Mouse (Mus musculus) central nervous system, embryonic 14 days (tissue): ENCODE data around the gene Ifi203. TPM values are rescaled to one million over a fixed set of nuclear protein-coding genes. Genes with fewer than 3 reads are reported as not detected.

ENCODE experiments used
- polyA plus RNA-seq: library from polyadenylated mRNA; depleted of rRNA; stranded (reverse); fragments of >200 nt; gene quantifications from 2 replicates; pipeline ENCODE4 v1.2.3, GENCODE M21; 2012; rRNA removed

Ifi203 gene
- 1.8 and 2.2 TPM in 2 replicates for polyA plus RNA-seq

GRCm38 (mm10) chr1:173941924-173942779, at the start of gene Ifi203, which contains the start of gene Mndal:
TSS of gene Ifi203 (minus strand) at chr1:173942672.
TSS of gene Mndal (minus strand) at chr1:173942491.

DNA sequence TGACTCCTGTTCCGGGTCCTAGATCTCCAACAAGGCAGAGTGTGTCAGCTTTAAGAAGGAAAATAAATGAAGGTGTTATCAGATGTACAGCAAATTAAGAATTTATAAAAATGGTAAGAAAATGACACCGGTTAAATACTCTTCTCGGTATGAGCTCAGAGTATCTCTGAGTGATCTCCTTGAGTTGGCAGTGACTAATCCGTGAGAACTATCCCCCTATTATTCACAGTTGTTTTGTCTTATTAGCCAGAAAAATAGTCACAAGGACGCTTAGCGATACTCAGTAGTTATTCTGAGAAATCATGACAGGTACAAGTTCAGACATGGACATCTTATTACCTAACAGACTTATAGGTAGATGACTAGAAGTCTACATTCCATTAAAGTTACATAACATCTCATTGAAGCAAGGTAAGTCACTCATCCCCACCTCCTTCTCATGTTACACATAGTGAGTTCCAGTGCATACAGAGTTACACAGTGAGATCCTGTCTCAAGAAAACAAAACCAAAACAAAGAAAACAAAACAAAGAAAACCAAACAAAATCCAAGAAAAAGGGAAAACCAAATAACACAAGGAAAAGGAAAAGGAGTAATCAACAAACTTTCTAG, 40.3 kb upstream of the Ifi203 start, which contains the start of gene Ifi202b:
Ifi202b (minus strand) TSS at position 51 of the 612 bp plus-strand sequence.

DNA sequence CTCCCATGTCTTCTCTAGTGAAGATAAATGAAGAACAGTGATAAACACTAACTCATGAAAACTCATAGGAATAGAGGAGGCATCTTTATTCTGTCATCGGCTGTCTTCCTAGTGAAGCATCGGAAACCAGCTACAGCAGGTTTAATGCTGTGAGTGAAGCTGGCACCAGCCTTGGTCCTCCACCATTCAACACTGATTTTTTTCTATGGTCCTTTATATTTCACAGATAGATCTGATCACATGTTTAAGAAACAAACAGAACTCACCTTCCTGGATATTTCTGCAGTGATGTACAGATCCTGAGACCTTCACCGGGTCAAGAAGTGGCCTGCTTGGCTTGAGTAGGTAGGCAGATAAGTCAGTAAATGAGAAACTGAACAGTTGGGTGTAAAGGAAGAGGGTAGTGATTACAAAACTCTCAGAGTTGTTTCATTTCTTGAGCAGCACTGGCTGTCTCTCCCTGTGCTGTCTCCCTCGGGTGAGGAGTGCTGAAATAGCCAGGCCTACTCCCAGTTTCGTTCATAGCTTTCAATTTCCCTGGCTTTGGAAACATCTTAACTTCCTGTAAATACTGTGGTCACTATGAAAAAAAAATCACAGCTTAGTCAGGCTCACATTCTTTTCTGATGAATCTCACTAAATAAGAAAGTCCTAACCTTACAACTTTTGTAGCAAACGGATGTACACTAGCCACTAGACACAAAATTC, 29.8 kb downstream of the Ifi203 start, which contains the start of gene Ifi211:
Ifi211 (minus strand) TSS at position 499 of the 708 bp plus-strand sequence.

Other genes with a start within 250 kb of the Ifi203 start
- 1.9 and 2.0 TPM in 2 replicates for gene Ifi207, start 200.9 kb downstream of the Ifi203 start, polyA plus RNA-seq
- 2.2 and 2.5 TPM in 2 replicates for gene Ifi204, start 175.7 kb downstream of the Ifi203 start, polyA plus RNA-seq
- gene Ifi211, start 29.6 kb downstream of the Ifi203 start, polyA plus RNA-seq = 1.7 and 2.5 TPM in 2 replicates
- 2.3 TPM in 2 replicates for gene Mndal, start 181 bp downstream of the Ifi203 start, polyA plus RNA-seq
- 0.08 TPM in 1 of 2 replicates, not detected in the other for gene Ifi202b, start 40.1 kb upstream of the Ifi203 start, polyA plus RNA-seq
- 0.90 and 1.9 TPM in 2 replicates for gene Ifi205, start 89.1 kb upstream of the Ifi203 start, polyA plus RNA-seq
- not detected in 2 replicates for gene Olfr433, start 98.0 kb upstream of the Ifi203 start, polyA plus RNA-seq
- not detected in 2 replicates for gene Olfr432, start 106.5 kb upstream of the Ifi203 start, polyA plus RNA-seq
- not detected in 2 replicates for gene Olfr430, start 123.9 kb upstream of the Ifi203 start, polyA plus RNA-seq
- not detected in 2 replicates for gene Olfr429, start 141.7 kb upstream of the Ifi203 start, polyA plus RNA-seq
- gene Olfr427, start 154.2 kb upstream of the Ifi203 start, polyA plus RNA-seq = not detected in 2 replicates
- not detected in 2 replicates for gene Olfr231, start 178.5 kb upstream of the Ifi203 start, polyA plus RNA-seq
- not detected in 2 replicates for gene Olfr424, start 188.8 kb upstream of the Ifi203 start, polyA plus RNA-seq
- not detected in 2 replicates for gene Olfr420, start 213.0 kb upstream of the Ifi203 start, polyA plus RNA-seq
- 0.07 and 0.13 TPM in 2 replicates for gene Spta1, start 230.1 kb upstream of the Ifi203 start, polyA plus RNA-seq